Mouse (Mus musculus) cortical plate, adult 2 months (tissue): Measurements from ENCODE around the gene Timm8a1.
"Not testable (repeated sequence)": the region's sequence is repeated elsewhere in the genome, so short reads cannot be mapped to it uniquely, and the experiment has no call there.

Experiments used
- CTCF ChIP-seq: fragments of 200-500 bp; IDR thresholded peaks from 2 replicates; pipeline ENCODE4 v1.5.1; 2011; ENCODE audit warnings: mild to moderate bottlenecking, control low read depth, low read length; ENCODE audit not compliant: insufficient read depth; ENCODE audit errors: extremely low read depth
- POLR2A ChIP-seq: fragments of 200-500 bp; IDR thresholded peaks from 2 replicates; pipeline ENCODE4 v1.6.1; 2011; ENCODE audit warnings: mild to moderate bottlenecking, low read length, control low read depth; ENCODE audit not compliant: insufficient read depth; ENCODE audit errors: extremely low read depth

GRCm38 (mm10) chrX:134539795-134540194 lies 1.9 kb downstream of the Timm8a1 start:
- 0 out of 2 replicates have a peak, but pooled peaks have one; percentile 0 for TF ChIP-seq CTCF
- not testable (repeated sequence) for TF ChIP-seq POLR2A
